ENCODE assay signal across 10 mouse cellular contexts in genomic region chr11:77495507-77495906, GRCm38 (mm10). TPM values are rescaled to one million over a fixed set of nuclear protein-coding genes. Genes with fewer than 3 reads are reported as not detected.
DNase-seq lines count a peak whose midpoint lies in the region; ATAC-seq and TF ChIP-seq lines count a peak whose summit lies in the region.
"Had no signal": no experiment of that assay in that cellular context is flagged by ENCODE, and none has a peak within 500 bp of the region (broad histone marks: within the 10 kb centered on the region; RNA-seq: fewer than 3 reads in every experiment).

No protein-coding gene starts in this region.

- H3K9me3 ChIP-seq in forebrain, postnatal 0 days (ENCODE audit: low read length), result no peaks in the 10 kb centered on the region
- H3K9me3 ChIP-seq in midbrain, embryonic 15.5 days, result no peaks in the 10 kb centered on the region
- H3K9me3 ChIP-seq: limb, embryonic 15.5 days had no signal

- 0 out of 2 replicates have a peak overlapping the region, but pooled peaks have one; percentile 95 for H3K4me2 ChIP-seq in forebrain, postnatal 0 days (ENCODE audit: low read depth)
- peak overlapping the region; percentile 94; the same call in 1 of the 2 replicates for H3K4me2 ChIP-seq in midbrain, embryonic 15.5 days

- no peaks in the 10 kb centered on the region for H3K27me3 ChIP-seq in forebrain, postnatal 0 days (ENCODE audit: insufficient read depth, low read length)
- H3K27me3 ChIP-seq in midbrain, embryonic 15.5 days (replicated peaks), result no peaks in the 10 kb centered on the region
- H3K27me3 ChIP-seq: limb, embryonic 15.5 days had no signal

- ATAC-seq in forebrain, postnatal 0 days, result no peak
- no peak for ATAC-seq in midbrain, embryonic 15.5 days (replicated peaks)
- ATAC-seq in megakaryocyte-erythroid progenitor cell, adult 5-6 weeks (replicated peaks; ENCODE audit: low FRiP score, low TSS enrichment, poor library complexity, severe bottlenecking), result no peak
- ATAC-seq: inflammation-experienced regulatory T-cells, adult 6 months had no signal

- no peak for TF ChIP-seq CTCF in forebrain, postnatal 0 days (IDR thresholded peaks at IDR 0.05; ENCODE audit: low read depth)

- peak; percentile 43 for DNase-seq in cerebellum, adult 9-10 months
- DNase-seq in cerebellum, postnatal 25 days, result no peak
- peak; percentile 8 for DNase-seq in kidney, postnatal 14 days
- DNase-seq in kidney, adult 18-20 months, result no peak
- DNase-seq in forebrain, postnatal 0 days, result no peak
- no peak for DNase-seq in layer of hippocampus, postnatal 25 days (ENCODE audit: extremely low spot score in 1 of 2, low spot score in 1 of 2)

- H3K4me3 ChIP-seq in forebrain, postnatal 0 days (ENCODE audit: low read depth, low read length), result no peak overlapping the region
- H3K4me3 ChIP-seq in midbrain, embryonic 15.5 days, result no peak overlapping the region

- peaks cover 11% of the 10 kb centered on the region for H3K4me1 ChIP-seq in forebrain, postnatal 0 days (ENCODE audit: insufficient read depth)
- peaks cover 68% of the 10 kb centered on the region for H3K4me1 ChIP-seq in midbrain, embryonic 15.5 days

- no peak overlapping the region for H3K27ac ChIP-seq in forebrain, postnatal 0 days (ENCODE audit: low read depth, low read length)
- no peak overlapping the region for H3K27ac ChIP-seq in midbrain, embryonic 15.5 days
- H3K27ac ChIP-seq: limb, embryonic 15.5 days had no signal

- H3K9ac ChIP-seq in forebrain, postnatal 0 days, result no peak overlapping the region
- H3K9ac ChIP-seq in midbrain, embryonic 15.5 days, result peak overlapping the region; percentile 97; the same call in 1 of the 2 replicates
- H3K9ac ChIP-seq: limb, embryonic 15.5 days had no signal

- peaks cover 16% of the 10 kb centered on the region for H3K36me3 ChIP-seq in forebrain, postnatal 0 days (ENCODE audit: insufficient read depth)
- peaks cover 9% of the 10 kb centered on the region; the same call in 1 of the 2 replicates for H3K36me3 ChIP-seq in midbrain, embryonic 15.5 days (replicated peaks)

RNA-seq across cellular contexts. Expression of gene Git1, which starts 2.1 kb away (rescaled TPM):
- total RNA-seq in forebrain, postnatal 0 days (2014; rRNA removed), result 91.2 and 126 TPM in 2 replicates
- polyA plus RNA-seq in forebrain, postnatal 0 days (2015; fragmentation: Nextera tagmentation; extraction: Ambion mirVana), result 20.1 and 22.1 TPM in 2 replicates
- polyA plus RNA-seq in midbrain, embryonic 15.5 days (2015; fragmentation: Nextera tagmentation; extraction: Ambion mirVana), result 17.9 and 19.0 TPM in 2 replicates
- 28.7 and 37.5 TPM in 2 replicates for total RNA-seq in megakaryocyte-erythroid progenitor cell, adult 5-6 weeks (2014; fragmentation: Nextera tagmentation)
- 10.9 and 13.6 TPM in 2 replicates for total RNA-seq in megakaryocyte-erythroid progenitor cell, adult 5-6 weeks (2017)
- total RNA-seq in layer of hippocampus, postnatal 25 days (2021), result 100 to 1,000 TPM; 272 to 274 TPM

RNA-seq across cellular contexts. Expression of gene Ankrd13b, which starts 6.0 kb away (rescaled TPM):
- total RNA-seq in forebrain, postnatal 0 days (2014; rRNA removed), result 81.7 and 81.9 TPM in 2 replicates
- 55.4 and 56.8 TPM in 2 replicates for polyA plus RNA-seq in forebrain, postnatal 0 days (2015; fragmentation: Nextera tagmentation; extraction: Ambion mirVana)
- polyA plus RNA-seq in midbrain, embryonic 15.5 days (2015; fragmentation: Nextera tagmentation; extraction: Ambion mirVana), result 46.1 and 46.2 TPM in 2 replicates
- total RNA-seq in megakaryocyte-erythroid progenitor cell, adult 5-6 weeks (2014; fragmentation: Nextera tagmentation), result 25.8 and 26.4 TPM in 2 replicates
- total RNA-seq in megakaryocyte-erythroid progenitor cell, adult 5-6 weeks (2017), result 8.3 and 11.7 TPM in 2 replicates
- total RNA-seq in layer of hippocampus, postnatal 25 days (2021), result 10 to 100 TPM; 87.3 to 93.8 TPM

RNA-seq across cellular contexts. Expression of gene Abhd15, which starts 19.4 kb away (rescaled TPM):
- 1.6 and 1.9 TPM in 2 replicates for total RNA-seq in forebrain, postnatal 0 days (2014; rRNA removed)
- 1.1 and 1.5 TPM in 2 replicates for polyA plus RNA-seq in forebrain, postnatal 0 days (2015; fragmentation: Nextera tagmentation; extraction: Ambion mirVana)
- polyA plus RNA-seq in midbrain, embryonic 15.5 days (2015; fragmentation: Nextera tagmentation; extraction: Ambion mirVana), result 2.2 and 2.6 TPM in 2 replicates
- total RNA-seq in megakaryocyte-erythroid progenitor cell, adult 5-6 weeks (2014; fragmentation: Nextera tagmentation), result 2.1 and 2.2 TPM in 2 replicates
- 0.70 and 4.1 TPM in 2 replicates for total RNA-seq in megakaryocyte-erythroid progenitor cell, adult 5-6 weeks (2017)
- total RNA-seq in layer of hippocampus, postnatal 25 days (2021), result 1 to 10 TPM; 1.4 to 1.6 TPM

RNA-seq across cellular contexts. Expression of gene Trp53i13, which starts 20.3 kb away (rescaled TPM):
- 7.7 and 12.4 TPM in 2 replicates for total RNA-seq in forebrain, postnatal 0 days (2014; rRNA removed)
- 12.3 and 12.4 TPM in 2 replicates for polyA plus RNA-seq in forebrain, postnatal 0 days (2015; fragmentation: Nextera tagmentation; extraction: Ambion mirVana)
- polyA plus RNA-seq in midbrain, embryonic 15.5 days (2015; fragmentation: Nextera tagmentation; extraction: Ambion mirVana), result 12.7 and 16.7 TPM in 2 replicates
- 3.8 and 11.1 TPM in 2 replicates for total RNA-seq in megakaryocyte-erythroid progenitor cell, adult 5-6 weeks (2014; fragmentation: Nextera tagmentation)
- total RNA-seq in megakaryocyte-erythroid progenitor cell, adult 5-6 weeks (2017), result 0.66 and 0.76 TPM in 2 replicates
- 1 to 10 TPM; 4.9 to 6.2 TPM for total RNA-seq in layer of hippocampus, postnatal 25 days (2021)

RNA-seq across cellular contexts. Expression of gene Gm10392, which starts 23.5 kb away (rescaled TPM):
- total RNA-seq in forebrain, postnatal 0 days (2014; rRNA removed), result not detected in 2 replicates
- polyA plus RNA-seq in forebrain, postnatal 0 days (2015; fragmentation: Nextera tagmentation; extraction: Ambion mirVana), result not detected in 2 replicates
- polyA plus RNA-seq in midbrain, embryonic 15.5 days (2015; fragmentation: Nextera tagmentation; extraction: Ambion mirVana), result not detected in 2 replicates
- total RNA-seq in megakaryocyte-erythroid progenitor cell, adult 5-6 weeks (2014; fragmentation: Nextera tagmentation), result 0.69 and 1.3 TPM in 2 replicates
- not detected in 2 replicates for total RNA-seq in megakaryocyte-erythroid progenitor cell, adult 5-6 weeks (2017)
- not detected for total RNA-seq in layer of hippocampus, postnatal 25 days (2021)
- polyA plus RNA-seq: limb, embryonic 15.5 days had no signal

Comparison
In these comparisons a context has a peak if more than half of its experiments do, and no peak if none do; other contexts are left out.
1. DNase-seq: peak in cerebellum, adult 9-10 months (single experiment) and kidney, postnatal 14 days (single experiment); none in cerebellum, postnatal 25 days (0 of 2), kidney, adult 18-20 months (single experiment), forebrain, postnatal 0 days (single experiment) and layer of hippocampus, postnatal 25 days (0 of 2).